Mouse (Mus musculus) testis, postnatal 10 days (tissue): ENCODE measurements around the gene Il4i1.

Experiments used
- DNase-seq: peaks from one replicate; pipeline ENCODE4 v3.0.0; 2021; ENCODE audit warnings: low spot score

The Il4i1 gene

GRCm38 (mm10) chr7:44819391-44819790 lies 3.2 kb downstream of the Il4i1 start:
- DNase-seq: peak; percentile 21

GRCm38 (mm10) chr7:44819863-44820262 lies 3.7 kb downstream of the Il4i1 start:
- DNase-seq: peak; percentile 41

GRCm38 (mm10) chr7:44820525-44820924 lies 4.3 kb downstream of the Il4i1 start:
- peak; percentile 29 for DNase-seq

- peak; percentile 38 for DNase-seq
Measured at GRCm38 (mm10) chr7:44821666-44822448, 5.7 kb downstream of the Il4i1 start.

DNA sequence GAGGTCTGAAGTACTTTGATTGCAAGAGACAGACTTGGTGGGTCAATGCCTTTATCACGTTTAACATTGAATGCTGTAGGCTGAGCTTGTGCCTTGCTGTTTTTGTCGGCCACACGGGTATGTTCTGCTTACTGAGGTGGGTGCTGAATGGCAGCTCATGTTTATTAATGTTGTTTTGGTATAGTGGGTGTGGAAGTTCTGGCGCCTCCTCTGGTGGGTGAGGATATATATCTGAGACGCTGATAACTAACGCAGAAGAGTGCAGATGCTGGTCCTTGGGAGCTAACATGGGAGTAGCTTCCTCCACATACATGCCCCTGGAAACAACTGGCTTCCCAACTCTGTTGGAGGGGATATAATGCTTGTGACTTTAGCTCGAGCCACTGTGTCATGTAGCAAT lies 7.2 kb downstream of the Il4i1 start:
- DNase-seq: peak; percentile 35

DNA sequence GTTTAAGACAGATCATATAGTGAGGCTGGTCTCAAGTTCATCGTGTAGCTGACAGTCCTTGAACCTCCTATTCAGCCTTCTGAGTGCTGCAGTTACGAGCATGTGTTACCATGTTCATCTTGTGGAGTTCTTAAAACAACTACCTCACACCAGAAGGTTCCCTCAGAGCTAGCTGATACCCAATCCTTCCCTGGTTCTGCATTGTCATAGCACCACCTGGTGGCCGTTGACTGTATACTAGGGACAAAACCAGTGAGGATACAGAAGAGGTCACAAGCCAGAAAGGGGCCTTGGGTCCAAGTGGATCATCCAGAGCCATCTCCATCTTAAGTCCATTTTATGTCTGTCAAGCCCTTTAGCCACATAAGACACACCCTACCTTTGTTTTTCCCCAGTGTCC lies 8.7 kb downstream of the Il4i1 start:
- peak; percentile 90 for DNase-seq

- no peak for DNase-seq
Measured at GRCm38 (mm10) chr7:44826771-44827170, 10.6 kb downstream of the Il4i1 start.

DNA sequence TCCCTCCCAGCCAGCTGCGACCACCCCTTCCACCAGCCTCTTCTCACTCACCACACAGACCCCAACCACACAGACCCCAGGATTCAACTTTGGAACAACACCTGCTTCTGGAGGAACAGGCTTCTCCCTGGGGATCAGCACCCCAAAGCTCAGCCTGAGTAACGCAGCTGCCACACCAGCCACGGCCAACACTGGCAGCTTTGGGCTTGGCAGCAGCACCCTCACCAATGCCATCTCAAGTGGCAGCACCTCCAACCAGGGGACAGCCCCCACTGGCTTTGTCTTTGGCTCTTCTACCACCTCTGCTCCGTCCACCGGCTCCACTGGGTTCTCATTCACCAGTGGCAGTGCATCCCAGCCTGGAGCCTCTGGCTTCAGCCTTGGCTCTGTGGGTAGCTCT lies 12.5 kb downstream of the Il4i1 start:
- DNase-seq: no peak

DNA sequence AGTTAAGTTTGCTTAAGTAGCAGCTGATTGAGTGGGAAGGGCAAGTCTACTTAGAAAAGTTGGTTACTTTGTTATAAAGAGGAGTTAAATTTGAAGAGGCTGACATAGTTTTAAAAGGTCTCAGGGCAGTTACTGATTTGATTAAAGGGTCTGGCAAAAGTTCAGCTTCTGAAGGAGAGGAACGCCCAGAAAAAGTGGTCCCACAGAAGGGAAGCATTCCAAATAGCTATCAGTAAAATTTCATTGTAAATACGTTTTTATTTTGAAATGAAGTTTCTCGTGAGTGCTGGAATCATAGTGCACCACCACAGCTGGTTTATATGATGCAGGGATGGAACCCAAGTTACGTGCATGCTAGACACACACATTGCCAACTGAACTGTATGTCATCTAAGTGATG lies 16.6 kb downstream of the Il4i1 start:
- DNase-seq: no peak

- no peak for DNase-seq
Measured at GRCm38 (mm10) chr7:44835373-44836015, 19.3 kb downstream of the Il4i1 start.

DNA sequence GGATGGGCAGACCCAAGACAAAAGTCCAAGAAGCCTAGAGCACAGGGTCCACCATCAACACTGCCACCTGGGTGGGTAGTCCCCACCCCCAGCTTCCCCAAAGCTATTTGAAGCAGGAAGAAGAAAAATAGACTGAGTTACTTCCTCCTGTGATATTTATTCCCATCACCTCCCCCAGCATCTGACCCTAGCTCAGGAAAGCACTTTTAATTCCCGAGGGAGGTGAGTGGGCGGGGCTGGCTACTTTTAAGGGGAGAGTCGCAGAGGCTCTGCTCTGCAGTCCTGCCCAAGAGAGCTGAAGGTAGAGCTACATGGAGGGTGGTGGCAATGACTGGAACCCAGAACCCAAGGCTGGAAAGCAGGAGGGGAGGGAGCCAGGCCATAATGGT lies 19.8 kb downstream of the Il4i1 start:
- DNase-seq: no peak

DNA sequence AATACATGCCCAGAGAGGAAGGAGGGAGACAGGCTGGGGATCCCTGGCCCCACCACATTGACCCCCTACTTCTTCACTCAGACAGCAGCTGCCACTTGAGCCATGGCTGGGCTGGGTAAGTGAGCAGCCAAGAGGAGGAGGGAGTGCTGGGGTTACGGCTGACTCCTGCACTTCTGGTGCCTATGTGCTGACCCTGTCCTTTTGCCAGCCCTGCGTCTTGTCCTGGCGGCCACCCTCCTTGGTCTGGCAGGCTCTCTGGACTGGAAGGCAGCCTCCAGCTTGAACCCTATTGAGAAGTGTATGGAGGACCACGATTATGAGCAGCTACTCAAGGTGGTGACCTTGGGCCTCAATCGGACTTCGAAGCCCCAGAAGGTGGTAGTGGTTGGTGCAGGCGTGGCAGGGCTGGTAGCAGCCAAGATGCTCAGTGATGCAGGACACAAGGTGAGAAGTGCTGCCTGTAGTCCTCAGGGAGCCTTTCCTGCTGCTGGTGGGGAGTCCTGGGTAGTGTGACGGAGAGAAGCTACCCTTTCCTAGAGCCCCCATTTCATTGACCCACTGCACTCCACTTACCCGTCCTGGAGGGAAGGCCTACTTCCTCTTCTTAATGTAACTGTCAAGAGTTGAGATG lies 20.4 kb downstream of the Il4i1 start:
- DNase-seq: no peak

DNA sequence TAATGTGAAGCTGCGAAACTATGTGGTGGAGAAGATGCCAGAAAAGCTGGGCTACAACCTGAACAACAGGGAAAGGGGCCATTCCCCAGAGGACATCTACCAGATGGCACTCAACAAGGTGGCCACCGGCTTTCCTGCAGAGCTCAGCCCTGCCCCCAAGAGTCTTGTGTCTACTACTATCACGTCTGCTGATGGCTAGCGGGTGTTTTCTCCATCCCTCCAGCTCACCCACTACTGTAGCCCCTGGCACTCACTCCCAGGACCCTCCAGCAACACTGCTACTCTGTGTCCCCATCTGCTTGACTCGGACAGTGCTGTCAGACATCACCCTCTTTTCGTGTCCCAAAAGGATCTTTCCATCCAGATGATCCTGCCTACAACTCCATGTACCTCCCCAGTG lies 21.9 kb downstream of the Il4i1 start:
- DNase-seq: no peak

GRCm38 (mm10) chr7:44839171-44839490 lies 22.9 kb downstream of the Il4i1 start:
- no peak for DNase-seq

DNA sequence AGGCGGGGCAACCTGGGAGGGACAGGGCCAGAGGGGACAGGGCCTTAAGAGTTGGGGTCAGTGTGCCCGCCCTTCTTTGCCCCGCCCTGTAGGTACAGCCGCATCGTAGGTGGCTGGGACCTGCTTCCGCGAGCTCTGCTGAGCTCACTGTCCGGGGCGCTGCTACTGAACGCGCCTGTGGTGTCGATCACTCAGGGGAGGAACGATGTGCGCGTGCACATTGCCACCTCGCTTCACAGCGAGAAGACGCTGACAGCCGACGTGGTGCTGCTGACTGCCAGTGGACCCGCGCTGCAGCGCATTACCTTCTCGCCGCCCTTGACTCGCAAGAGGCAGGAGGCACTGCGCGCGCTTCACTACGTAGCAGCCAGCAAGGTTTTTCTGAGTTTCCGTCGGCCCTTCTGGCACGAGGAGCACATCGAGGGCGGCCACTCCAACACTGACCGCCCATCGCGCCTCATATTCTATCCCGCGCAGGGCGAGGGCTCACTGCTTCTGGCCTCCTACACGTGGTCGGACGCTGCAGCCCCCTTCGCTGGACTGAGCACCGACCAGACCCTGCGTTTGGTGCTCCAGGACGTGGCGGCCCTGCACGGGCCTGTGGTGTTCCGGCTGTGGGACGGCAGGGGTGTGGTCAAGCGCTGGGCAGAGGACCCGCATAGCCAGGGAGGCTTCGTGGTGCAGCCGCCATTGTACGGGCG lies 23.5 kb downstream of the Il4i1 start:
- DNase-seq: peak; percentile 65

DNA sequence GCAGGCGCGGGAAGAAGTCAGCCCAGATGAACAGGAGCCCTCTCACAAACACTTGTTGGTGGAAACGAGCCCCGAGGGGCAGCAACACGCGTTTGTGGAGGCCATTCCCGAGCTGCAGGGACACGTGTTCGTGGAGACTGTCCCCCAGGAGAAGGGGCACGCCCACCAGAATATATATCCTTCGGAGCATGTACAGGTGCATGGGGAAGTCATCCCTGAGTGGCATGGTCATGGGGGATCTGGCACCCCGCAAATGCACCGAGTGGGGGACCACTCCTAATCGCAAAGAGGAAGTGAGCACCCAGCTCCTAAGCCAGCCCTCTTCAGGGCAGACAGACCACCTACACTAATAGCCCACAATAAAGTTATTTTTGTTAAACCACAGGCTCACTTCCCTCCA lies 24.2 kb downstream of the Il4i1 start:
- DNase-seq: no peak

DNA sequence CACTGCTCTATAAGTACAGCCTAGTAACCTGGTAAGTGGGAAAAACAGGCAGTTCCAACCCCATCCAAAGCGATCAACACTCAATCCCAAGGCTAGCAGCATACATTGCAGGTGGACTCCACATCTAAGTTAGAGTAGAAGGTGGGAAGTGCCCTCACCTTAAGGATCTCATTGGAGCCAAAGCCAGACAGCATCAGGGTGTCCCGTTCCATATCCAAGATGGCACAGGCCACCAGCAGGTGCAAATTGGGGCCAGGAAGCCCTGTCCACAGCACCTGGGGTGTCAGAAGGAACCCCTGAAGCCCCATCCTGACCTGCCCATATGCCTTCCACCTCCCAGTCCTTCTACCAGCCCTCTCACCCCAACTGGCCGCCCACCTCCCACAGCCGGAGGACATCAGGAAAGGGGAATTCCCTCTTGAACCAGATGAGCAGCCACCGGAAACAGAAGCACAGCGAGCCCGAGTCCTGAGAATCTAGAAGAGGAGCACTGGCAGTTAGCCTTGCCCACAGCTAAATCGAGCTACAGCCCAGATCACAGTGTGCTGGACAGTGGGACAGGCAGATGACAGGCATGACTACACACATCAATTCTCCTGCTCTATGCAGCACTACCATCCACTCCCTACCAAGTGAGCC lies 25.8 kb downstream of the Il4i1 start:
- no peak for DNase-seq

GRCm38 (mm10) chr7:44845006-44845405 lies 28.8 kb downstream of the Il4i1 start:
- DNase-seq: no peak

DNA sequence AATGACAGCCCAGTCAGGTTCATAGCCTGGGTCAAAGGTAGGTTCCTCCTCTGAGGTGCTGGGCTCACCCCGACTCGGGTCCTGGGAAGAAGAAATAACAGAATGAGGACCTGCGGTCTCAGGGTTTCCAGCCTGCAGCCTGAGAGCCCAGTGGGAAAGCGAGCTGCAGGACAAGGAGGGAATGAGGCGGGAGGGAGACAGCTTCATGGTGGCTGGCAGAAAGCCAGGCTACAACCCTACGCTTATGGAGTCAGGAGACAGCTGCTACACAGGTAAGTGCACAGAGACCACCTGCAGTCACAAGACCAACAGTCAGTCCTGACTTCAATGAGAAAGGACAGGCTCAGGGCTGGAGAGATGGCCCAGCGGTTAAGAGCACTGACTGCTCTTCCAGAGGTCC lies 30.6 kb downstream of the Il4i1 start:
- DNase-seq: no peak

- no peak for DNase-seq
Measured at GRCm38 (mm10) chr7:44847772-44848171, 31.6 kb downstream of the Il4i1 start.

- peak; percentile 98 for DNase-seq
Measured at GRCm38 (mm10) chr7:44848561-44849415, 32.6 kb downstream of the Il4i1 start, which contains the start of the genes Akt1s1 and Tbc1d17. Gene Akt1s1, plus strand, starts transcription at chr7:44848991. Gene Tbc1d17, minus strand, starts transcription at chr7:44849079.
